Mouse (Mus musculus) naive thymus-derived CD4-positive, alpha-beta T cell, adult 5 months (primary cell): ENCODE results near the gene Klk1b8. TPM values are rescaled to one million over a fixed set of nuclear protein-coding genes. Genes with fewer than 3 reads are reported as not detected.

Experiments
- polyA plus RNA-seq: library from polyadenylated mRNA; unstranded; fragments of 100-300 nt; shearing (Covaris generic); gene quantifications from one replicate; pipeline ENCODE4 v1.2.1, GENCODE M21; 2017

The Klk1b8 gene
- polyA plus RNA-seq: not detected

DNA sequence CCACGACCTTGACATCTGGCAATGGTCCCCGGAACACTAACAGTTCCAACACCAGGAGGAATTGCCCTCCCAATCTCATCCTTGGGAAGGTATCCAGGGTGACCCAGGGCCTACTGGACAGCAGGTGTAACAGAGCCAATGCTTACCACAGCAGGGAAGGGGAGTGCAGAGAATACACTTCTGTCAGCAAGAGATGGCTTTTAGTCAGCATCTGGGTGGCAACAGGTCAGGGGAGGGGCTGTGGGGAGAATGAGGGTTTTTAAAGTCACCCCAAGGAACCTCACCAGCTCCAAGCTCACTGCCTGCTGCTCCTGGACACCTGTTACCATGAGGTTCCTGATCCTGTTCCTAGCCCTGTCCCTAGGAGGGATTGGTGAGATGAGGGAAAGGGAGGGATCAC lies at the start of gene Klk1b8:
Klk1b8 (plus strand) TSS at position 301 of the 400 bp plus-strand sequence.

DNA sequence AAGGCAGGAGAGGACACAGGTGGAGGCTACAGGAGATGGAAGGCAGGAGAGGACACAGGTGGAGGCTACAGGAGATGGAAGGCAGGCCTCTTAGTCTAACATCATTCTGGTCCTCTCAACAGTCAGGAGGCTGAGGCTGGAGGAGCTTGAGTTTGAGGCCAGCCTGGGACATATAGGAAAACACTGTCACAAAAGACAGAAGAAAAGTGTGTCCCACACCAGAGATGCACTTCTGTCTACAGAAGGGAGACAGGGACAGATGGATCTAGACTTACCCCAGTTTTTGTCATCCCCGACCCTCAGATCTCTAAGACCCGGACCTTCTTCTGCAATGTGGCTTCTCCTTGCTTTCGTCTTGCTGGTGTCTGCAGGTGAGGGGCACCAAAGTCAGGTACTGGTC lies 17.0 kb upstream of the Klk1b8 start, which contains the start of gene Klk15:
Klk15 (plus strand) TSS at position 301 of the 400 bp plus-strand sequence.

DNA sequence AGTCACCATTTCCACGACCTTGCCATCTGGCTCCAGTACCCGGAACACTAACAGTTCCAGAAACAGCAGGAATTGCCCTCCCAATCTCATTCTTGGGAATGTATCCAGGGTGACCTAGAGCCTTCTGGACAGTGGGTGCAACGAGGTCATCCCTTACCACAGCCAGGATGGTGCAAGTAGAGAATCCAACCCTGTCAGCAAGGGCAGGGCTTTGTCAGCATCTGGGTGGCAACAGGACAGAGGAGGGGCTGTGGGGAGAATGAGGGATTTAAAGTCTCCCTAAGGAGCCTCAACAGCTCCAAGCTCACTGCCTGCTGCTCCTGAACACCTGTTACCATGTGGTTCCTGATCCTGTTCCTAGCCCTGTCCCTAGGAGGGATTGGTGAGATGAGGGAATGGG lies 16.0 kb downstream of the Klk1b8 start, which contains the start of gene Klk1b1:
Klk1b1 (plus strand) TSS at position 301 of the 400 bp plus-strand sequence.

DNA sequence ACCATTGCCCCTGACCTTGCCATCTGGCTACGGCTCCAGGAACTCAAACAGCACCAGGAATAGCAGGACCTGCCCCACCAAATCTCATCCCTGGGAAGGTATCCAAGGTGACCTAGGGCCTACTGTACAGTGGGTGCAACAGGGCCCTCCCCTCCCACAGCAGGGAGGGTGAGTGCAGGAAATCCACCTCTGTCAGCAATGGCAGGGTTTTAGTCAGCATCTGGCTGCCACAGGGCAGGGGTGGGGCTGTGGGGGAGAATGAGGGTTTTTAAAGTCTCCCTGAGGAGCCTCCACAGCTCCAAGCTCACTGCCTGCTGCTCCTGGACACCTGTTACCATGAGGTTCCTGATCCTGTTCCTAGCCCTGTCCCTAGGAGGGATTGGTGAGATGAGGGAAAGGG lies 25.3 kb downstream of the Klk1b8 start, which contains the start of gene Klk1b9:
Klk1b9 (plus strand) TSS at position 301 of the 400 bp plus-strand sequence.

DNA sequence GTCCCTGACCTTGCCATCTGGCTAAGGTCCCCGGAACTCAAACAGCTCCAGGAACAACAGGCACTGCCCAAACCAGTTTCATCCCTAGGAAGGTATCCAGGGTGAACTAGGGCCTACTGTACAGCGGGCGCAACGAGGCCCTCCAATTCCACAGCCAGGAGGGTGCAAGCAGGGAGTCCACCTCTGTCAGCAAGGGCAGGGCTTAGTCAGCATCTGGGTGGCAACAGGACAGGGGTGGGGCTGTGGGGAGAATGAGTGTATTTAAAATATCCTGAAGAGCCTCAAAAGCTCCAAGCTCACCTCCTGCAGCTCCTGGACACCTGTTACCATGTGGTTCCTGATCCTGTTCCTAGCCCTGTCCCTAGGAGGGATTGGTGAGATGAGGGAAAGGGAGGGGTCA lies 45.1 kb downstream of the Klk1b8 start, which contains the start of gene Klk1b11:
Klk1b11 (plus strand) TSS at position 301 of the 400 bp plus-strand sequence.

Other genes with a start within 250 kb of the Klk1b8 start
- gene Klk13, start 238.1 kb upstream of the Klk1b8 start, polyA plus RNA-seq: not detected
- not detected for gene Klk12, start 181.8 kb upstream of the Klk1b8 start, polyA plus RNA-seq
- not detected for gene Klk11, start 176.1 kb upstream of the Klk1b8 start, polyA plus RNA-seq
- gene Klk10, start 169.6 kb upstream of the Klk1b8 start, polyA plus RNA-seq: not detected
- gene Klk9, start 158.8 kb upstream of the Klk1b8 start, polyA plus RNA-seq: not detected
- 69.3 TPM for gene Klk8, start 153.1 kb upstream of the Klk1b8 start, polyA plus RNA-seq
- gene Klk7, start 139.4 kb upstream of the Klk1b8 start, polyA plus RNA-seq: not detected
- gene Klk6, start 126.2 kb upstream of the Klk1b8 start, polyA plus RNA-seq: not detected
- not detected for gene Klk5, start 108.7 kb upstream of the Klk1b8 start, polyA plus RNA-seq
- gene Klk4, start 69.5 kb upstream of the Klk1b8 start, polyA plus RNA-seq: not detected
- gene Klk15, start 16.9 kb upstream of the Klk1b8 start, polyA plus RNA-seq: not detected
- not detected for gene Klk1b1, start 16.1 kb downstream of the Klk1b8 start, polyA plus RNA-seq
- not detected for gene Klk1b9, start 25.4 kb downstream of the Klk1b8 start, polyA plus RNA-seq
- not detected for gene Klk1b11, start 45.2 kb downstream of the Klk1b8 start, polyA plus RNA-seq
- not detected for gene Klk1b26, start 61.5 kb downstream of the Klk1b8 start, polyA plus RNA-seq
- gene Klk1b27, start 101.6 kb downstream of the Klk1b8 start, polyA plus RNA-seq: not detected
- not detected for gene Klk1b21, start 151.7 kb downstream of the Klk1b8 start, polyA plus RNA-seq
- gene Klk1b22, start 162.0 kb downstream of the Klk1b8 start, polyA plus RNA-seq: not detected
- gene Klk1b16, start 186.1 kb downstream of the Klk1b8 start, polyA plus RNA-seq: not detected
- gene Klk1b24, start 237.6 kb downstream of the Klk1b8 start, polyA plus RNA-seq: not detected
- not detected for gene Klk1b3, start 247.5 kb downstream of the Klk1b8 start, polyA plus RNA-seq